Mouse (Mus musculus) kidney, postnatal 14 days (tissue): ENCODE results near the gene Gm30083.
A peak's percentile ranks its signal among the peaks of the same experiment; 100 is the strongest.

Experiments
- DNase-seq: peaks from one replicate; pipeline ENCODE4 v3.0.0; 2022; ENCODE audit warnings: mixed read lengths

The Gm30083 gene

DNA sequence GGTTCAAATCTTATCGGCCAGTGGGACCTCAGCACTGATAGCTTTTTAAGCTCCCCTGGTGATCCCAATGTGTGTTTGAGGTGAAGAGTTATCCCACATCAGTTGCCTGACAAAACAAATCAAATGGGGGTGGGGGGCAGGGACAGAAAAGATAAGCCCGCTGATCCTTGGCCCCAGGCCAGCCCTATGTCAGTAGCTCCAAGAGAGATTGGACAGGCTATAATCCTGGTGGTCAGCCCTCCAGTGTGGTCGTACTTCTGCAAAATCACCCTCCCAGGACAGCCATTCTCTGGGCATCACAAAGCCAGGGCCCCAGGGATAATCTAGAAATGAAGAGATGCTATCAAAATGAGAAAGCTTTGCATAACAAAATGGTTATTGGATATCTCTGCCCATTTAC is 56.1 kb downstream of the Gm30083 start:
- no peak for DNase-seq

DNA sequence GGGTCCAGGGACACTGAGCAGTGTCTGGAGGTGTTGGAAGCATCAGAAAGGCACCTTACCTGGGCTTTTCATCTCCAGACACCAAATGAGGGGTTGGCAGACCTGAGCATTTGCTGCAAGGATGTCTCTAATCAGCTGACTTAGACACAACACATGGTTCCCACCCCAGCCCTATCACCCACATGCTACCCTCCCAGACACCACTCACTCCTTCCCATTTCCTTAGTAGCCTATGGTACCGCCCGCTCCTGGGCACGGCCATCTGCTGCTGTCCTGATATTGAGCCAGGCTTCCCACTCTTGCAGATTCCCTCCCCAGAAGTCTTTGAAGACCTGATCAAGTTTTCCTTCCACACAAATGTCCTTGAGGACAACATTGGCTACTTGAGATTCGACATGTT is 56.8 kb downstream of the Gm30083 start:
- DNase-seq: no peak

DNA sequence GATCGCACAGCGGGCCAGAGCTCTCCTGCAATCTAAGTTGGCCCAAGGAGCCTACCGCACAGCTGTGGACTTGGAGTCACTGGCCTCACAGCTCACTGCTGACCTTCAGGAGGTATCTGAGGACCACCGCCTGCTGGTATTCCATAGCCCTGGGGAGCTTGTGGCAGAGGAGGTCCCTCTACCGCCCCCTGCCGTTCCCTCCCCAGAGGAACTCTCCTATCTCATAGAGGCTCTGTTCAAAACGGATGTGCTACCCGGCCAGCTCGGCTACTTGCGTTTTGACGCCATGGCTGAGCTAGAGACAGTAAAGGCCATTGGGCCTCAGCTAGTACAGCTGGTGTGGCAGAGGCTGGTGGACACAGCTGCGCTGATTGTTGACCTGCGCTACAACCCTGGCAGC is 58.9 kb downstream of the Gm30083 start:
- DNase-seq: no peak

DNA sequence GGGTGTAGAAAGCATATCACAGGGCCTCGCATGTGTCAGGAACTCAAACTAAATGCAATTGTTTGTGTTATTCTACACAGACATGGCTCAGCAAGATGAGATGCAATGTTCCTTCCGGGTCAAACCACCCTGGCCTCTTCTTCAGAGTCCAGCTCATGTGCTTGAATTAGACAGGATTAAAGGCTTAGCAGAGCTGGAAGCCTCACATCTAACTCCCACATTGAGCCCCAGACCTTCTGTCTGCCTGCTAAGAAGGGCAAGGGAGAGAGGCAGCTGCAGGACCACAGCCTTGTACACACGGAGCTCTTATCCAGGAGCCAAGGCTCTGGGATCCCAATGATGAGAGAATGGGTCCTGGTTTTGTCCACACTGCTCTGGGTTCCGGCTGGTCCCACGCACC is 61.2 kb downstream of the Gm30083 start, which contains the start of gene Rbp3:
TSS of gene Rbp3 (plus strand) at position 243 of the 400 bp plus-strand sequence.
- no peak for DNase-seq

DNA sequence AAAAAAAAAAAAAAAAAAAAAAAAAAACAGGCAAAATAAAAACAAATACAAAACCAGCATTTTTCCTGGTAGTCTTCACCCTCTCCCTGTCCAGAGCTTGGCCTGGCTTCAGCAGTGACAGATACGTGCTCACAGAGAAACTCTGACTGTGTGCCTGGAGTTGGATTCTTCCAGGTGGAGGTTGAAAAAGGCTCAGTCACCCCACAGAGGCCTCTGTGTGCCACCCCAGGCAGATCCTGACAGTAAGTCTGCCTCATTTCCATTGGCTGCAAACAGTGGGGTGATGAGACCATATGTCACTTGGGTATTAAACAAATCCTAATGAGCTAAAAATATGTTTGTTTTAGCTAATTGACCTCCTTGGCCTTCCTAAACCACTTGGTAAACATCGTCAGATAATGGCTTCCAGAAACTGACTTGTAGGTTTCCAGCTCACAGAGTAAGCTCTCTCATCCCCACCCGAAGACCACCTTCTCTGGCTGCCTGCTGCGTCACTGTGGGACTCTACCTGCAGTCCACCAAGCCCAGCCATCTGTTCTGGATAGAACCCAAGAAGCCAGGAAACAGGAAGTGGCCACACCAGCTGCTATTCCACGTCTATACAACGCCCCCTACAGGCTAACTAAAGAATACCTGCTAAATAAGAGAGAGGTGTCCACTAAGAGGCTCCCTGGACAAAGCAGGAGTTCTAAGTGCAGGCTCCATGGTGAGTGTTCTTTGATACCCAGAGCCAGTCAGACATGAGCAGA is 62.6 kb downstream of the Gm30083 start:
- no peak for DNase-seq

DNA sequence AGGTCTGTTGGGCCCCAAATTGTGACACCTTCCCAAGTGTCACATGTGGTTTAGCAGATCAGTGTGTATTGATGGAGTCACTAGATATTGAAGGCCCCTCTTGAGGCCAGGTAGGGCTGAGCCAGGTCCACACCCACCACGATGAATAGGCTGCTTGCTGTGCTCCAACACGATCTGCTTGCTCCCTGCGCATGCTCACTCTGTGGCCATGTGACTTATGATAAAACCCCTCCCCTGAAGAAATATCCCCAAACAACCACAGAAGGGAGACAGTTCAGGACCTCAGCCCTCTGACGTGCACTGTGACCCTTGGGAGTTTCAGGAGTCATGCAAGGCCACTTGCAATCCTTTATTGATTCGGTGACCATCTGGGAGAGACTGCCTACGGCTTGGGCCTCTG is 68.9 kb downstream of the Gm30083 start:
- no peak for DNase-seq

DNA sequence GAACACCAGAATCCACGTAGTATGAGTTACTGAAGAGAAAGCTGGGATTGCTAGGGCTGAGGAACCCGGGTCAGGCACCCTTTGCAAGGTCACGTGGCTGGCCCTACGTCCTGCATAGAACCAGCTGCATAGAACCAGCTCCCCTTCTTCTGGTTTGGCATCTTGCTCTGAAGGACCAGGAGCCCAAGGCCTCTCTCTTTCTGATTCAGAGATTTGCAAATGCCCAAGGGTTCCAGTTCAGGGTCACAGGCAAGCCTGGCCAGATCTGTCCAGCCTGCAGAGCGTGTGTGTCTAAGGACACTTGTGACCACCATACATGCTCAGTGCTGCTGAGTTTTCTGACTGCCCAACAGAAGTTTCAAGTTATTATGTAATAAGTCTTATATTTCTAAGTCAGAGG is 72.8 kb downstream of the Gm30083 start:
- no peak for DNase-seq

DNA sequence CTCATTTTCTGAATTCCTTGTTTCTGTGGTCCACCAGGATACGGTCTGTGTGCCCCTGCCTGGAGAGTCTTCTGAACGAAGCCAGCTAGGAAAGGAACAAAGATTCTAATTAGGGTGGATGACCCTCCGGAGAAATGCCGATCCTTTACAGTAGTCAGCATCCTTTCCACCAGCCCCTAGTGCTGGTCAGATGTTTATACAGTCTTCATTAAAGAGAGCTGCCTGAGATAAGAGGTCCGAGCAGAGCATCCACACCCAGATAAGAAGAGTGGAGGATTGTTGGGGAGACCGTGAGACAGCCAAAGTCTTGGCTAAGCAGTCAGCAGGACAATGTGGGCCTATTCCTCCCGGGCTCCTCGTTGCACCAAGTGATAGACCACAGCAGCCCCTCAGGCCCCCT is 74.2 kb downstream of the Gm30083 start, which contains the start of gene Gdf2:
TSS of gene Gdf2 (plus strand) at position 301 of the 400 bp plus-strand sequence.
- DNase-seq: no peak

DNA sequence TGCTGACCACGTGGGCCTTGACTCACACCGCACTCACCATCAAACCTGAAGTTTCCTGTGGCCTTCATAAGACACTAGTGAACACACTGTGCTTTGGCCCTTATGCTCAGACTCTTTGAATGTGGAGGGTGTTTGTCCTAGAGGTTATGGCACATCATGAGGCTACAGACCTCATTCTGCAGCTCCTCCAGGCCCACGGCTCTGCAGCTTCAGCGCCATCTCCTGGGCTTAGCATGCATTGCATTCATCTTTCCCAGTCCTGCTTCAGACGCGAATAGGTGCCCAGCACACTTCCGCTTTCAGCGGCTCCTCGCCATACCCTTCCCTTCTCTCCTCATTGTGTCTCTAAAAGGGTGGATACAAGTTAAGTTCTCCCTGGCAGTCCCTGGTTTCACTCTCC is 75.9 kb downstream of the Gm30083 start:
- peak; percentile 55 for DNase-seq
